Mouse (Mus musculus) bone marrow macrophage, adult 2 months (primary cell): ENCODE results near the gene Bpifa2. TPM values are rescaled to one million over a fixed set of nuclear protein-coding genes. Genes with fewer than 3 reads are reported as not detected.
A peak's percentile ranks its signal among the peaks of the same experiment; 100 is the strongest.
"Not testable (repeated sequence)": the region's sequence is repeated elsewhere in the genome, so short reads cannot be mapped to it uniquely, and the experiment has no call there.

Experiments used
- H3K27ac ChIP-seq: 2 replicates; pipeline ENCODE4 v1.5.1; 2012; ENCODE audit warnings: low read depth, low read length; ENCODE audit not compliant: insufficient read depth
- H3K4me1 ChIP-seq: 2 replicates; pipeline ENCODE4 v1.6.1; 2012; ENCODE audit warnings: low read length; ENCODE audit not compliant: control insufficient read depth, insufficient read depth
- H3K4me3 ChIP-seq: 2 replicates; pipeline ENCODE4 v1.5.1; 2012; ENCODE audit warnings: mild to moderate bottlenecking, low read length, moderate library complexity; ENCODE audit not compliant: insufficient read depth
- CTCF ChIP-seq: IDR thresholded peaks from 2 replicates; pipeline ENCODE4 v1.5.1; 2012; ENCODE audit warnings: low read depth, mild to moderate bottlenecking, low read length, moderate library complexity
- POLR2A ChIP-seq: IDR thresholded peaks from 2 replicates; pipeline ENCODE4 v1.6.1; 2012; ENCODE audit warnings: mild to moderate bottlenecking, low read depth, low read length, borderline replicate concordance
- polyA plus RNA-seq: library from polyadenylated mRNA; stranded (reverse); fragments of >200 nt; gene quantifications from 2 replicates; pipeline ENCODE4 v1.2.4, GENCODE M21; 2012; ENCODE audit not compliant: missing spikeins, insufficient read depth, insufficient read length

Bpifa2 gene
- polyA plus RNA-seq, 1 experiment = not detected

DNA sequence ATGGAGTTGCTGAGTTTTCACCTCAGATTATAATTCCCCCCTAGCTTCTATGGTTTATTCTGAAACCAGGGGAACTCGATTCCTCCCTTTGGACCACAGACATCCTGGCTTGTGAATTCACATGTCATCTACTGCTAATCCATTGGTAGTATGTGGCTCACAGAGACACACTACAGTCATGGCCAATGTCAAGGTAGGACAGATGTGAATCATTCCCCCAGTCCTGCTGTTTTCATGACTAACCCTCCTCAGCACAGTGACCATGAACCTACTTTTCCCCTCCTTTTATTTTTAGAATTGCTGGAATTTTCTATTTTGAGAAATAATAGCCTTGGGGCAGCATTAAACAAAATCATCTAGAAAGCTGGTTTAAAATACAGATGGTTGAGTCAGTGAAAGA, 684 bp upstream of the Bpifa2 start:
- no peaks in the 10 kb centered on the region for H3K4me1 ChIP-seq
- no peak overlapping the region for H3K4me3 ChIP-seq
- TF ChIP-seq CTCF (no peak), POLR2A (no peak)

DNA sequence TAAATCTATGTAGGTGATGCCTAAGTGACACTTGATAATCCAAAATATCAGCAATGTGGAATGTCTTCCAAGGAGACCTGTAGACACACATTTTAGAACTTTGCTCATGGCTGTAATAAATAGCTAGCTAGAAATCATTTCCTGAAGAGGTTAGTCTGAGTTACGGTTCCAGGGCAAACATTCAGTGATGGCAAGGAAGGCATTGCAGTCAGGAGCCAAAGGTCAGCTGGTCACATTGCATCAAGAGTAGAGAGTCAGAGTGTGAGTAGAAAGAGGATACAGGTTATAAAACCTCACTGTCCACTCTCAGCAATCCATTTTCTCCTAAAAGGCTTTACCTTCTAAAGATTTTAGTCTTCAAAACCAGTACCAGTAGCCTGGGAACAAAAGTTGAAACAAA, 9.9 kb downstream of the Bpifa2 start:
- H3K27ac ChIP-seq = no peak overlapping the region
- TF ChIP-seq CTCF = no peak
- TF ChIP-seq POLR2A = no peak

More for the DNA sequence above, 684 bp upstream of the Bpifa2 start:
- no peak overlapping the region for H3K27ac ChIP-seq

DNA sequence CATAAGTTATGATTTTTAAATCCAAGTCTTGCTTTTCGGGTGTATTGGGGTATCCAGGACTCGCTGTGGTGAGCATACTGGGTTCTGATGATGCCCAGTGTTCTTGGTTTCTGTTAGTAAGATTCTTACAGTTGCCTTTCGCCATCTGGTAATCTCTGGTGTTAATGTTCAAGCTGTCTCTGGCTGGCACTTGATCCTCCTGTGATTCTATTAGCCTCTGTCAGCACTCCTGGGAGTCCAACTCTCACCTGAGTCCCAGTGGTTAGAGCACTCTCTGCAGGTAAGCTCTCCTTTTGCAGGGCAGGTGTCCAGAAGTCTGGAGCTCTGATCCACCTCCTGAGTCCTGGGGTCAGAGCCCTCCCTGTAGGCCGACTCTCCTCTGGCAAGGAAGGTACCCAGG, 16.6 kb downstream of the Bpifa2 start:
- not testable (repeated sequence) for H3K4me3 ChIP-seq, H3K27ac ChIP-seq, H3K4me1 ChIP-seq

More for the DNA sequence above, 9.9 kb downstream of the Bpifa2 start:
- Histone ChIP-seq H3K4me1 (no peaks in the 10 kb centered on the region), H3K4me3 (no peak overlapping the region)

DNA sequence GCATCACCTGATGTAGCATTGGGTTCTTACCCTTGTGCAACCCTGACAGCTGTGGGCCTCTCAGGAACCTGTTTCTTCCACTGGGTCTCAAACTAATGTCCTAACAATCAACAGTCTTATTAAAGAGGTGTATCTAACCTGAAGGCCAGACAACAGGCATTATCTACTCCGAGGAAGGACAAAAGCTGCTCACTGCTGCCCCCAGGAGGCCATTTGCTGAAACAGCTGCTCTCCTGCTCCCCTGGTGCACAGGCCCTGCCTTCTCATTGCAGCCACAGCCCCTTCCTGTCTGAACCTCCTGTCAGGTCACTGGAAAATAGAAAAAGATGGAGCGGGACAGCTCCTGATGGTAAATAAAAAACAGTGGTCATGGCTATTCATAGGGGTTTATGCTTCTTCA, 30.9 kb downstream of the Bpifa2 start:
- no peak overlapping the region for H3K4me3 ChIP-seq
- peak; percentile 53 for TF ChIP-seq CTCF
- no peak for TF ChIP-seq POLR2A
- H3K4me1 ChIP-seq = no peaks in the 10 kb centered on the region
- H3K27ac ChIP-seq = no peak overlapping the region

DNA sequence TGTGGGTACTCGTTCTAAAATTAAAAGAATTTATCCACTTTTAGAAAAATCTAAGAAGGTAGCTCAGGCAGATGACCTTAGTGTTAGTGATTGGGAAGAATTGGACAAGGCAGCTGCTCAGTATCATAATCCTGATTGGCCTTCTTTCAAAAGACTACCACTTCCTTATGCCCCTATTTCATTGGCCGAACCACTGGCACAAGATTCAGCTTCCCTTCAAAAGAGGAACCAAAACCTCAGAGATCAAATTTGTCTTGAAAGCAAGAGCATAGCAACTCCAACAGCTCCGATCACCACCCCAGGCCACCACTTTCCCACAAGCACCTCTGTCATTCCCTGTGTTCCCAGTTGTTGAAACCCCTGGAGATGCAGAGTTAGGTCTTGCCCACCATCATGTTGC, 36.7 kb downstream of the Bpifa2 start:
- Histone ChIP-seq H3K4me1 (peaks cover 2% of the 10 kb centered on the region; the same call in 1 of the 2 replicates), H3K4me3 (no peak overlapping the region), H3K27ac (no peak overlapping the region)
- TF ChIP-seq POLR2A (no peak), CTCF (no peak)

DNA sequence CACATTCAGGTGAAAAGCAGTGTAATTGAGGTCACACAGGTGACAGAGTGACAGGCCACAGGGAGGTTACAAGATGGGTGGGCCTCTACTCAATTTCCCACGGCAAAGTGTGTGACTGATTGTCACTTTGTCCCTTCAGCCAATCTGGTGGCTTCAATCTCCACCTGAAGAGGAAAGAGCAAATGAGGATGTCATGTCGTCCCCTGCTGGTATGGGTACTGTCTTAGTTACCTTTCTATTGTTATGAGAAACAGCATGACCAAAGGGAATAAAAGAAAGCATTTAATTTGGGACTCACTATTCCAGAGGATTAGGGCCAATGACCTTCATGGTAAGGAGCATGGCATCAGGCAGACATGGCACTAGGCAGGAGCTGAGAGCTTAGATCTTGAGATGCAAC, 50.6 kb downstream of the Bpifa2 start:
- Histone ChIP-seq H3K4me3 (no peak overlapping the region), H3K27ac (no peak overlapping the region)

More for the DNA sequence above, 50.6 kb downstream of the Bpifa2 start:
- H3K4me1 ChIP-seq = no peaks in the 10 kb centered on the region
- TF ChIP-seq CTCF (no peak), POLR2A (no peak)

Other genes with a start within 250 kb of the Bpifa2 start
- gene Efcab8, start 228.3 kb upstream of the Bpifa2 start, polyA plus RNA-seq = not detected in 2 replicates
- not detected in 2 replicates for gene Sun5, start 137.2 kb upstream of the Bpifa2 start, polyA plus RNA-seq
- not detected in 2 replicates for gene Bpifb2, start 133.2 kb upstream of the Bpifa2 start, polyA plus RNA-seq
- gene Bpifb6, start 107.9 kb upstream of the Bpifa2 start, polyA plus RNA-seq = not detected in 2 replicates
- not detected in 2 replicates for gene Bpifb3, start 90.0 kb upstream of the Bpifa2 start, polyA plus RNA-seq
- gene Bpifb4, start 70.1 kb upstream of the Bpifa2 start, polyA plus RNA-seq = not detected in 2 replicates
- not detected in 2 replicates for gene Bpifa6, start 33.3 kb upstream of the Bpifa2 start, polyA plus RNA-seq
- not detected in 2 replicates for gene Bpifa3, start 122.1 kb downstream of the Bpifa2 start, polyA plus RNA-seq
- gene Bpifa1, start 134.6 kb downstream of the Bpifa2 start, polyA plus RNA-seq = not detected in 2 replicates
- not detected in 2 replicates for gene Bpifa5, start 154.3 kb downstream of the Bpifa2 start, polyA plus RNA-seq
- gene Bpifb1, start 182.6 kb downstream of the Bpifa2 start, polyA plus RNA-seq = not detected in 2 replicates
- not detected in 2 replicates for gene Bpifb5, start 215.5 kb downstream of the Bpifa2 start, polyA plus RNA-seq
- gene Bpifb9a, start 249.6 kb downstream of the Bpifa2 start, polyA plus RNA-seq = not detected in 2 replicates